Mouse (Mus musculus) thymus, adult 2 months (tissue): ENCODE results near the gene Rnf41. TPM values are rescaled to one million over a fixed set of nuclear protein-coding genes. Genes with fewer than 3 reads are reported as not detected.
A peak's percentile ranks its signal among the peaks of the same experiment; 100 is the strongest.

Experiments used
- DNase-seq: peaks from one replicate; pipeline ENCODE4 v3.0.0; 2021
- H3K27ac ChIP-seq: fragments of 200-500 bp; 2 replicates; pipeline ENCODE4 v1.5.1; 2012; ENCODE audit warnings: low read length, control low read depth; ENCODE audit not compliant: control insufficient read depth, insufficient read depth
- H3K27me3 ChIP-seq: fragments of 200-500 bp; 2 replicates; pipeline ENCODE4 v1.6.1; 2012; ENCODE audit warnings: mild to moderate bottlenecking, low read length, moderate library complexity, mixed read lengths; ENCODE audit not compliant: control insufficient read depth, insufficient read depth
- H3K36me3 ChIP-seq: fragments of 200-500 bp; 2 replicates; pipeline ENCODE4 v1.6.1; 2012; ENCODE audit warnings: mild to moderate bottlenecking, low read length, moderate library complexity; ENCODE audit not compliant: control insufficient read depth, insufficient read depth
- H3K4me1 ChIP-seq: fragments of 200-500 bp; replicated peaks from 2 replicates; pipeline ENCODE4 v1.6.1; 2012; ENCODE audit warnings: low read length; ENCODE audit not compliant: control insufficient read depth, insufficient read depth
- H3K4me3 ChIP-seq: fragments of 200-500 bp; 2 replicates; pipeline ENCODE4 v1.5.1; 2012; ENCODE audit warnings: mild to moderate bottlenecking, low read length, control low read depth, moderate library complexity; ENCODE audit not compliant: control insufficient read depth, insufficient read depth
- CTCF ChIP-seq: fragments of 200-500 bp; IDR thresholded peaks from 2 replicates; pipeline ENCODE4 v1.5.1; 2012; ENCODE audit warnings: mild to moderate bottlenecking, control low read depth, low read length, moderate library complexity, borderline replicate concordance; ENCODE audit not compliant: control insufficient read depth, poor library complexity, insufficient read depth; ENCODE audit errors: extremely low read depth
- POLR2A ChIP-seq: fragments of 200-500 bp; IDR thresholded peaks from 2 replicates; pipeline ENCODE4 v1.6.1; 2012; ENCODE audit warnings: mild to moderate bottlenecking, low read length, control low read depth, moderate library complexity; ENCODE audit not compliant: control insufficient read depth, poor library complexity, insufficient read depth; ENCODE audit errors: extremely low read depth
- WGBS: fragments of 180-500 bp; shearing (Covaris S2); methylation state at CpG from one replicate; pipeline ENCODE4 v1.1.7; 2018; 5-methylcytosine and 5-hydroxymethylcytosine counted together
- polyA plus RNA-seq: library from polyadenylated mRNA; depleted of rRNA; stranded (reverse); fragments of >200 nt; gene quantifications from 2 replicates; pipeline ENCODE4 v1.2.3, GENCODE M21; 2012

Gene Rnf41
- polyA plus RNA-seq, 1 experiment, result 37.8 TPM

- WGBS, result 97% methylated on average over 5 of the region's 5 CpGs
- TF ChIP-seq CTCF (no peak), POLR2A (no peak)
- Histone ChIP-seq H3K36me3 (peaks cover 24% of the 10 kb centered on the region; the same call in 1 of the 2 replicates), H3K27ac (no peak overlapping the region), H3K4me3 (no peak overlapping the region), H3K4me1 (peaks cover 16% of the 10 kb centered on the region), H3K27me3 (no peaks in the 10 kb centered on the region)
- DNase-seq, result no peak
These were observed 3.4 kb downstream of the Rnf41 start for GRCm38 (mm10) chr10:128414848-128415247.

- Histone ChIP-seq H3K4me3 (no peak overlapping the region), H3K27me3 (no peaks in the 10 kb centered on the region), H3K4me1 (peaks cover 6% of the 10 kb centered on the region), H3K27ac (no peak overlapping the region), H3K36me3 (peaks cover 22% of the 10 kb centered on the region)
- no peak for TF ChIP-seq CTCF
- TF ChIP-seq POLR2A, result no peak
- DNase-seq, result no peak
- 80% methylated on average over 5 of the region's 5 CpGs for WGBS
These were observed 11.0 kb downstream of the Rnf41 start for GRCm38 (mm10) chr10:128422426-128422825.

- Histone ChIP-seq H3K36me3 (peaks cover 21% of the 10 kb centered on the region), H3K27ac (peak overlapping the region; percentile 37; the same call in 1 of the 2 replicates), H3K4me3 (no peak overlapping the region), H3K27me3 (no peaks in the 10 kb centered on the region), H3K4me1 (peaks cover 6% of the 10 kb centered on the region)
- WGBS, result 1% methylated on average over 7 of the region's 7 CpGs
- DNase-seq, result peak; percentile 49
- TF ChIP-seq CTCF (no peak), POLR2A (no peak)
These were observed 13.1 kb downstream of the Rnf41 start for GRCm38 (mm10) chr10:128424604-128425003.

- peaks cover 25% of the 10 kb centered on the region for H3K36me3 ChIP-seq
- no peak overlapping the region for H3K27ac ChIP-seq
These were observed 13.8 kb downstream of the Rnf41 start for GRCm38 (mm10) chr10:128425260-128425659.

GRCm38 (mm10) chr10:128429052-128429451 lies 17.6 kb downstream of the Rnf41 start:
- H3K4me1 ChIP-seq, result peaks cover 9% of the 10 kb centered on the region
- H3K36me3 ChIP-seq, result peaks cover 15% of the 10 kb centered on the region
- TF ChIP-seq CTCF (no peak), POLR2A (no peak)
- no peaks in the 10 kb centered on the region for H3K27me3 ChIP-seq
- DNase-seq, result no peak
- 96% methylated on average over 5 of the region's 5 CpGs for WGBS
- H3K4me3 ChIP-seq, result no peak overlapping the region
- no peak overlapping the region for H3K27ac ChIP-seq

More at GRCm38 (mm10) chr10:128425260-128425659, 13.8 kb downstream of the Rnf41 start:
- Histone ChIP-seq H3K27me3 (no peaks in the 10 kb centered on the region), H3K4me3 (no peak overlapping the region), H3K4me1 (peaks cover 6% of the 10 kb centered on the region)
- TF ChIP-seq POLR2A (no peak), CTCF (no peak)
- WGBS, result 98% methylated on average over 3 of the region's 3 CpGs
- no peak for DNase-seq

- H3K36me3 ChIP-seq, result peaks cover 15% of the 10 kb centered on the region
- H3K4me1 ChIP-seq, result peaks cover 13% of the 10 kb centered on the region
- no peaks in the 10 kb centered on the region for H3K27me3 ChIP-seq
- no peak for TF ChIP-seq CTCF
- no peak overlapping the region for H3K4me3 ChIP-seq
- WGBS, result 96% methylated on average over 4 of the region's 4 CpGs
- DNase-seq, result no peak
- H3K27ac ChIP-seq, result no peak overlapping the region
These were observed 18.0 kb downstream of the Rnf41 start for GRCm38 (mm10) chr10:128429454-128429853.

- H3K27me3 ChIP-seq, result no peaks in the 10 kb centered on the region
- TF ChIP-seq CTCF, result no peak
- TF ChIP-seq POLR2A, result no peak
- H3K36me3 ChIP-seq, result peaks cover 25% of the 10 kb centered on the region
- peaks cover 32% of the 10 kb centered on the region for H3K4me1 ChIP-seq
- DNase-seq, result no peak
- no peak overlapping the region for H3K4me3 ChIP-seq
- whole genome bisulfite sequencing, result 98% methylated on average over 2 of the region's 2 CpGs
- H3K27ac ChIP-seq, result peak overlapping the region; percentile 17; the same call in 1 of the 2 replicates
These were observed 22.0 kb downstream of the Rnf41 start for GRCm38 (mm10) chr10:128433417-128433816.
